Mouse (Mus musculus): ENCODE measurements around the gene Gm49384.
A peak's percentile ranks its signal among the peaks of the same experiment; 100 is the strongest.
"Not testable (repeated sequence)": the region's sequence is repeated elsewhere in the genome, so short reads cannot be mapped to it uniquely, and the experiment has no call there.

The Gm49384 gene

DNA sequence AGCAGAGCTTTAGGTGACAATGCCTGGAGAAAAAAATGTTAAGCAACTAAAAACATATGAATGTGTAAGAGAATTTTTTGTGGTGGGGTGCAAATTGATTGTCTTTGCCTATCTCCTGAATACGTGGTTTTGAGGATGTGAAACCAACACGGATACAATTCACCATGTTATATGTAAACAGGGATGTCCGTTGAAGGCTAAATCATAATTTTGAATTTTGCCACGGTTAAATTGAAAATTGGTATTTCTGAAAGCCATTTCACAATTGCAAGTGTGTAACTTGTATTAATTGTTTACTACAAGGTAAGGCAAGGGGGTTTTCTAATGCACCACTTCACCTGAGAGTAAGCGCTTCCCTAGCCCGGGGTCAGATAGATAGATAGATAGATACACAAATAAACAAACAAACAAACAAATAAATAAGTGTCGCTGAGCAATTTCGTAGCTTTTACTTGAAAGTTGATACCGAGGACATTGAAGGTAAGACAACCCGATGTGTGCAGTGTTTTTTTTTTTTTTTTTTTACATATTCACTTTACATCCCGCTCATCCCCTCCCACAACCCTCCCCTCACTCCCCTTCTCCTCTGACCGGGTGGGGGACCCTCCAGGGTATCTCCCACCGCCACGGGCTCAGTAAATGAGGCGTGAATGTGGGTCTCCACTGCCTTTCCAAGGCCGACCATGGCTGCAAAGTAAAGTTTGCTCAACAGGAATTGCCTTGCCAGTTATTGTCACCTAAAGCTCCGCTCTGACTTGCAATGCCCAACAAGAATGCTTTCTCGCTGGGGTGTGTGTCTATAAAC, 36.2 kb downstream of the Gm49384 start:
- DNase-seq (ENCODE audit: low spot score in 2 of 2): no peak

DNA sequence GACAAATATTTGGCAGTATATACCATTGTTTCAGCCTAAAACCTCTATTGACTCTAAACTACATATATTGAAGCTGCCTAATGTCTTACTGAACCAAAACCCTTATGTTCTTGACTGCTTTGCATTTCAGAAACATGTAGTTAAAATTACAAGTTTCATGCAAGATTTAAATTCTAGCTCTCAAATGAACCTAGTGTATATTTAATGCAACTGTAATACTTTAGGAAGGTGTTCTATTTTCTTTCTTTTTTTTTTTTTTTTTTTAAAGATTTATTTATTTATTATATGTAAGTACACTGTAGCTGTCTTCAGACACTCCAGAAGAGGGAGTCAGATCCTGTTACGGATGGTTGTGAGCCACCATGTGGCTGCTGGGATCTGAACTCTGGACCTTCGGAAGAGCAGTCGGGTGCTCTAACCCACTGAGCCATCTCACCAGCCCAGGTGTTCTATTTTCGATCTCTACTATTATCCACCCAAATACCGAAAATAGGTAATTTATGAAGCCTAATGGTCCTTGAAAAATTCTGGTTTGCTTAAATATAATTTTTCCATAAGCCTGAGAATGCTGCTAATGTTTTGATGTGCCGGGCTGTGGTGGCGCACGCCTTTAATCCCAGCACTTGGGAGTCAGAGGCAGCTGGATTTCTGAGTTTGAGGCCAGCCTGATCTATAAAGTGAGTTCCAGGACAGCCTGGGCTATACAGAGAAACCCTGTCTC, 37.0 kb downstream of the Gm49384 start:
- DNase-seq (ENCODE audit: low spot score in 2 of 2): not testable (repeated sequence)

DNA sequence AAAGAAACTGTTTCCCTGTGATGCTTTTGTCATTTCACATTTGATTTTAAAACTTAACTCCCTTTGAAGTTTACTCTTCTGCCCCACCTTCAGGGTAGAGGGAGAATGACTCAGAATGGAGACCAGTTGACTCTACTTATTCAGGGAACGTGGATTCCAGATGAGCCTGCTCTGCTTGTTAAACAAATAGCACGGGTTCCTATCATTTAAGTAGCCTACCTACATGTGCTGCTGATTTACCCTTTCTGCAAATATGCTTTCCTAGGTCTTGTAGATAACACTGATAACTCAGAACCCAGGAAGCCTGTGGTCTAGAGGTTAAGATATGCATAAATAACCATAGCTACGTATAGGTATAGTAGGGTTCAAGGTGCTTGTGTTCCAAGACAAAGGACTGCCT, 39.2 kb downstream of the Gm49384 start:
- no peak for DNase-seq (ENCODE audit: low spot score in 2 of 2)

DNA sequence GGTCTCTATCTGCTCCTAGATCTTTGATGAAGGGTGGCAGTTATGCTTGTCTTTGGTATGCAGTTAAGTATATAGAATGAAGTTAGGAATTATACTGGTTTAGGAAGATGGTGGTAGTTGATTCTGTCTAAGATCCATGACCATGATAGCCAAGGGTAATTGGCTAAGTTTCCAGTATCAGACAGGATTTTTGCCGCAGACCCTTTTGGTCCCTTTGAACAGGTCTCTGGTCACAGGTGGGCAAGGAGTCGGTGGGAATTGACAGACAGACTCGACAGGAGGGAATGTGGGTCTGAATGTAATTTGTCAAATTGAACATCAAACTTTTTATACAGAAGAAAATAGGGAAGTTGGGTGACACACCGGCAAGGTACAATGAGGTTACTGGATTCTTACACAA, 40.5 kb downstream of the Gm49384 start:
- DNase-seq (ENCODE audit: low spot score in 2 of 2): not testable (repeated sequence)

DNA sequence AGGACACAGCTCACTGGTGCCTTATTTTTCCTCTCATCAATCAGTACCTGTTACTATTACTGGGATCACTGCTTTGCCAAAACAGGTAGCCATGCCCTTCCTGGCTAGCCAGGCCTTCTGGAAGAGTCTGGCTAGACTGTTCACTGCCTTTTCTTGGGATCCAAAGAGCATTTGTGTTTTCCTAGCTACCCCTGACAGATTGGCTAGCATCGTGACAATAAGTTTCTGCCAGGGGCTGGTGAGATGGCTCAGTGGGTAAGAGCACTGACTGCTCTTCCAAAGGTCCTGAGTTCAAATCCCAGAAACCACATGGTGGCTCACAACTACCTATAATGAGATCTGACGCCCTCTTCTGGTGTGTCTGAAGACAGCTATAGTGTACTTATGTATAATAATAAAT, 43.4 kb downstream of the Gm49384 start:
- not testable (repeated sequence) for DNase-seq (ENCODE audit: low spot score in 2 of 2)

DNA sequence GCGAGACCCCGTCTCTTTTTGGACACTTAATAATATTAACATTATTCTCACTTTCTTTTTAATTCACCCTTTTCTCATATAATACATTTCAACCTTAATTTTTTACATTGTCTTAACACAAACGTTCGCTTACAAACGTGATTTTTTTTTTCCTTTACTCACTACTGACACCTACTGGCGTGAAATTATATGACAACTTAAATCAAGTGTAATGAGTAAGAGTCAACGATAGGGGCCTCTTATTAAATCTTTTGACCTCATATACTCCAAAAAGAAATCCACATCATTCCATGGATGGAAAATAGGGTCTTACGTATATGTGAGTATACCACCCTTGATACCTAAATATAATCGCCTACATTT, 44.5 kb downstream of the Gm49384 start:
- no peak for DNase-seq (ENCODE audit: low spot score in 2 of 2)

DNA sequence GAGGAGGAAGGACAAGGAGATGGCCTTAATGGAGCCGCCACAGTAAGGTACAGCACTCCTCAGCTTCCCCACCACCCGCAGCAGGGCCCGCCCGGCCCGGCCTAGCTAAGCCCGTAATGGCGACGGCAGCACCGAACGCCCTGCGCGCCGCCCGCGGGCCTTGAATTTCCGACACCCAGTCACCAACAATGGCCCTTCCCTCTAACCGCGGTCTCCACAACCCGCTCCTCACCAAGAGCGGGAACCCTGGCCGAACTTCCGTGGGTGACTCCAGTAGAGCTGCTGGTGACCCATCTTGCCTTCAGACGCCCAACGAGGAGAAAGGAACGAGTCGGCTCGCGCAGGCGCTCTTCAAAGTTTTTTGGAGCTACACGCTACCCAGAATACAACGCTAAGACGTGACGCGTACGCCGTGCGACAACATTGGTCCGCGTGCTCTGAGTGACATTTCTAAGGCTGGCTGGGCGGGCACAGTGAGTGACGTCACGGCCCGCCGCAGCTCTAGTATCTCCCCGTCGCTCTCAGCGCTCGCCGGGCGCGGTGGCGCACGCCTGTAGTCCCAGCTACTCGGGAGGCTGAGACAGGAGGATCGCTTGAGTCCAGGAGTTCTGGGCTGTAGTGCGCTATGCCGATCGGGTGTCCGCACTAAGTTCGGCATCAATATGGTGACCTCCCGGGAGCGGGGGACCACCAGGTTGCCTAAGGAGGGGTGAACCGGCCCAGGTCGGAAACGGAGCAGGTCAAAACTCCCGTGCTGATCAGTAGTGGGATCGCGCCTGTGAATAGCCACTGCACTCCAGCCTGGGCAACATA, 45.1 kb downstream of the Gm49384 start, which contains the start of gene Rps29:
Gene Rps29 (minus strand): TSS at position 422 of the 813 bp plus-strand sequence.
- peak; percentile 95 to 97 for DNase-seq (ENCODE audit: low spot score in 2 of 2)

DNA sequence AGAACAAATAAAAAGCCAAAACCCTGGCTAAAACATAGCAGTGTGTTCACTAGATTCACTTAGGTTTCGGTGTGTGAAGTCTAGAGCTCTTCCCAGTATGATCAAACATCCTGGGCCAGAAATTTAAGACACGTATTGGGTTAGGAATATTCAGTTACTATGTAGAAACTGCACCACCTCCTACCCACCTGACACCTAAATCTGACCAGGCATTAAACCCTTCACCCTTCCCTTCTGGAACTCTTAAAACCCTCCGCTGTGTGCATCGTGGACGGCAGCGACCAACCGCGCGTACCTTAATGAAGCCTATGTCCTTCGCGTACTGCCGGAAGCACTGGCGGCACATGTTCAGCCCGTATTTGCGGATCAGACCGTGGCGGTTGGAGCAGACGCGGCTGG, 45.7 kb downstream of the Gm49384 start:
- no peak for DNase-seq (ENCODE audit: low spot score in 2 of 2)

DNA sequence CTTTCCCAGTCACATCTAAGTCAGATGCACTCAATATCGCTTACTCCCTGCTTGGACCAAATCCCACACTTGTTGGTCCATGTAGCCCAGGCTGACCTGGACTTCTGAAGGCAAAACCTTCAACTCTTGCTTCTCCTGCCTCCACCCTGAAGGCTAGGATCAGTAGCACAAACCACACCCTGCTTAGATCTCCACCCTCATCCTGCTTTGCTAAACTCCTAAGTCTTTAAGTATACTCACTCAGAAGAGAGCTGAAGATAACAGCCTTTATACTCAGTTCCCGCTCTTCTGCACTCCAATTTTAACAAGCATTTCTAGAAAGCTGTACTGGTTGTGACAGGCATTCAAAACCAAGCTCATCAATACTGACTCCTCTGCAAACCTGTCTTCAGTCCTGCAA, 47.0 kb downstream of the Gm49384 start:
- DNase-seq (ENCODE audit: low spot score in 2 of 2): no peak

DNA sequence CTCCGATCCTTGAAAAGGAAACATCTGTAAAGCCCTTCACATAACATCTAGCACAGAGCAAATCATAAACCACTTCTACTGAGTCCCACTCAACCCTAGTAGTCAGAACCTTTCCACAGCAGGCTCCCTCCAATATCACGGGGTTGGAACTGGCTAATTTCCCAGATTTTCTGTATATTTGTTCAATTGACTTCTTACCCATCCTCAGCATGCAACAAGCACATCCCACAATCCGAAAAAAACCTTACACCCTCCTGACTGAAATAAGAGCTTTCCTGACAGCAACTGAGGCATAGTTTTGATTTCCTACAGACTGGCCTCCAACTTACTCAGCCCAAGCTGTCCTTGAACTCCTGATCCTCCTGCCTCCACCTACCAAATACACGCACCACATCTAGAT, 47.6 kb downstream of the Gm49384 start:
- no peak for DNase-seq (ENCODE audit: low spot score in 2 of 2)

DNA sequence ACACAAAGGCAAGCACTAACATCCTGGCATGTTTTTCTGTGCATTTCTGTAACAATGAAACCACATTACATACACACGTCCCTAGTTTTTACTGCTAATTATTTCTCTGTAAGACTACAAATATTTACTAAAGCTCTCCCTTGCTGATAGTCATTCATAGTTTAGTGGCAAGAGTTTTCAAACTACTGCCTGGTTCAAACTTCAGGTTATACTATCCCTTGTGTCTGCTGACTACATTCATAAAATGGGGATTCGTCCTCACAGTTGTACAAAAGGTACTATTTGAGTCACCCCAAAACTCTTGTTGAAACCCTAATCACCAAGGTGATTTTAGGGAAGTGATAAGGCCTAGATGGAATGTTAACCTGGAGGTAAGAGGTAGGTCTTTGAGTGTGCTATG, 48.1 kb downstream of the Gm49384 start:
- no peak for DNase-seq (ENCODE audit: low spot score in 2 of 2)

DNA sequence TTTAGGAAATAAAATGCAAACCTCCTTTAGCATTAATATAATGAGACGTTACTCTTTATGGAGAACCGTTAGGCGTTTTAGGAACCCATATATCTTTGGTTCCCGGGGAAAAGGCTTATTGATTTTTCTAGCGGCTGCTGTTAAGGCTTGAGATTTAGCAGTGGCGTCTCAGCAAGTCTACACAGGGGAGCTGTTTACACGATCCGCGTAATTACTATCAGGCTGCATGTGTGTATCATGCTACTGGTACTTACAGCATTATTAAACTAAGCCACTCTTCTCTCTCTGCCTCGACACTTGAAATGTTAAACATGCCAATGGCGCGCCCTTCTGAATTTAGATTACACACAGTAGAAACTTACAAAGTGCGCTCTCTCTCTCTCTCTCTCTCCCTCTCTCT, 54.0 kb downstream of the Gm49384 start:
- DNase-seq (ENCODE audit: low spot score in 2 of 2): no peak

DNA sequence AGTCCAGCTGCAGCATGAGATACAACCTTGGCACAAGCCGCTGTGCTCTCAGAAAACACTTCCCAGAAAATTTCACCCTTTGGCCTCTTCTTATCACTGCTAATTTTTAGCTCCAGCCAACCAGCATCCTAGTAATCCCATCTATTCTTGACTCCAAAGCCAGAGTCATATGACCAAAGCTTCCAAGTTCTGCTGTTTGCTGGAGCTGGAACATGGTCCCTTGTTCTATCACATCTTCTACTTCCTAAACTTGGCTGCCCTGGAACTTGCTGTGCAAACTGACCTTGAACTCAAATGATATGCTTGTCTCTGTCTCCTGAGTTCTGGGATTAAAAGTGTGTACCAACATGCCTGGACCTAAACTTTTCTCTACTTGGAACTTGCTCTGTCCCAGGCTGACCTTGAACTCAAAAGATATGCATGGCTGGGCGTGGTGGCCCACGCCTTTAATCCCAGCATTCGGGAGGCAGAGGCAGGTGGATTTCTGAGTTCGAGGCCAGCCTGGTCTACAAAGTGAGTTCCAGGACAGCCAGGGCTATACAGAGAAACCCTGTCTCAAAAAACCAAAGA, 56.8 kb downstream of the Gm49384 start:
- no peak for DNase-seq (ENCODE audit: low spot score in 2 of 2)

DNA sequence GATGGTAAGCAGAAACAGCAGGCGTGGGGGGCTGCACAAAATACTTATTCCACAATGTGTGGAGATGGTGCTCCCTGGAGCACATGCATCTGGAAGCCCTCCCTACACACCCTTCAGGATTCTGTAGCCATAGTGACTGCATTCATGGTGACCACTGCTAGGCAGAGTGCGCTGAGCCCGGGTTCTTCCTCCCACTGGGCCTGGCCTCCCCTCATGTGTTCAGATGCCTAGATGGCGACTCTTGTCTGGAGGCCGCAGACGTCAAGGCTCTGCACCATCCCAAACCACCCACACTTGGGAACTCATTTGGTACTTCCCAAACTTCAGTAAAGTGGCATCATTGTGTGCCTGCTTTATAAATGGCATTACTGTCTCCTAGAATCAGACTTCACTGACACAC, 60.6 kb downstream of the Gm49384 start:
- no peak for DNase-seq (ENCODE audit: low spot score in 2 of 2)

DNA sequence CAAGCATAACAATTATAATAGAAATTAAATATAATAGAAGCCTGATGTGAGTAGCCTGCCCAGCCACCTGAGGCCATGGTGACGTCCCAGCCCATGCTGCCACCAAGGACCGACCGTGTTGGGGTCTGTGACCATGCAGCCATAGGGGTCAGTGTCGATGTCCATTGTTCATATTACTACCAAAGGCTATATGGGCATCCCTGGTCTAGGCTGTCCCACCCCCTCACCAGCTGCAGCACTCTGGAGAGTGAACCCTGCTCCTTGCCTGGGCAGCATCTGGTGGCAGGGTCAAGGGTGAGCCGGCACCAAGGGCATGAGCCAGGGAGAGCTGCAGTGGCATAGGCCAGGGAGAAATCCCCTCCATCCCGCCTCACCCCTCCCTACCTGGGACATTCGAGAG, 64.2 kb downstream of the Gm49384 start:
- DNase-seq (ENCODE audit: low spot score in 2 of 2): no peak
